Mouse (Mus musculus) gastrocnemius, adult 8-10 months (tissue): ENCODE results near the gene Cd82. TPM values are rescaled to one million over a fixed set of nuclear protein-coding genes. Genes with fewer than 3 reads are reported as not detected.

Source experiments
- microRNA-seq: library from miRNA; unstranded; fragments of <30 nt; microRNA quantifications from one replicate; pipeline ENCODE4 v1.2.0, GENCODE M21; 2022
- total RNA-seq, 4 experiments: library from RNA; stranded (reverse); gene quantifications; 2 replicates each; pipeline ENCODE4 v1.2.4; 2022

The Cd82 gene
- total RNA-seq, 4 experiments from 2014 or later, result 7.6 to 10.1 (median 9.8) TPM

Small RNA genes within 50 kb of the gene (microRNA-seq; reads per million reads assigned to microRNA genes)
- not detected for gene Mir7001

Other genes starting within 250 kb of the Cd82 start
- 1 to 10 TPM in 3 of 4 experiments, under 1 TPM in 1; 0.97 to 1.5 (median 1.4) TPM for gene Tspan18, start 128.6 kb downstream of the Cd82 start, total RNA-seq
- not detected for gene Gm10803, start 97.4 kb upstream of the Cd82 start, total RNA-seq
- gene Alx4, start 179.2 kb upstream of the Cd82 start, total RNA-seq, result under 1 TPM; 0.11 to 0.27 (median 0.18) TPM